Mouse (Mus musculus): ENCODE measurements around the gene Pdzrn4. TPM values are rescaled to one million over a fixed set of nuclear protein-coding genes. Genes with fewer than 3 reads are reported as not detected.

Gene Pdzrn4
- total RNA-seq, 2 experiments from 2014 or later = 11.4 to 13.0 TPM

GRCm38 (mm10) chr15:92805934-92806333 is 409.3 kb downstream of the Pdzrn4 start:
- DNase-seq (ENCODE audit: low spot score in 2 of 2) = no peak
- intact Hi-C loops (cut with DNase I) = no loop called here

DNA sequence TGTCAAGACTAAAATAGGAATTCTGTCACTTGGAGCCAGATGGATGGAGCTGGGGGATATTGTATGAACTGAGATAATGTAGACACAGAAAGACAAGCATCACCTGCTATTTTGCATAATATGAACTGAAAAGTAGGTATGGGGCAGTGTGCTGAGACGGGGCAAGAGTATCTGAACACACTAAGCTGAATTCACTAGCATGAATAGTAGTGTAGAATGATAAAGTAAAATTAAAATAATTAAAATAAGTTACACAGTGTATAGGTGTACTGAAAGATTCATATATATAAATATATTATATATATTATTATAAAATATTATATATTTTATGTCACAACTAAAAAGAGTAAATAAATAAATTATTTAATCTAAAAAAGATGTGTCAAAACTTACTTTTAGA is 409.7 kb downstream of the Pdzrn4 start:
- intact Hi-C loops (cut with DNase I) = no loop called here

More for the DNA sequence above, 409.7 kb downstream of the Pdzrn4 start:
- DNase-seq (ENCODE audit: low spot score in 2 of 2) = no peak
